Mouse (Mus musculus): Measurements from ENCODE around the gene 9130230L23Rik. TPM values are rescaled to one million over a fixed set of nuclear protein-coding genes. Genes with fewer than 3 reads are reported as not detected.

Gene 9130230L23Rik
- polyA plus RNA-seq, 1 experiment from 2014 or later: 0.65 TPM

DNA sequence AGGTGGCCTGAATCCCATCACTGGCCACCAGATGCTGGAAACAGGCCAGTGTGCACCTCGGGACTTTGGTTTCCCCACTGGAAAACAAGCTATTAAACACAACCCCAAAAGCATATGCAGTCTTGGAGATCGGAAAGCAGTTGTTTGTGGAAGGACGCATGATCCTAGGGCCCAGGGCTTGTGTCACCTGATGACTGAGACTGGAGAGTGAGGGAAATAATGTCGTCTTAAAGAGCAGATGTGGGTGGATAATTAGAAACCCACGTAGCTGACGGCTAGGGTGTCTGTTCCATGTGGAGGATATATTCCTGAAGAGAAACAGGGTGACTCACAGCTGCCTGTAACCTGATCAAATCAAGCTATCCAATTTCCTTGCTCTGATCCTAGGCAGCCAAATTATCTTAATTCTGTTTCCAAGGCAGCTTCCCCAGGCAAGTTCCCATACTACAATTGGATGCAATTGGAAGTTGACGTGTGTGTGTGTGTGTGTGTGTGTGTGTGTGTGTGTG lies 38.3 kb downstream of the 9130230L23Rik start:
- 0 out of 2 replicates have a peak, but pooled peaks have one; percentile 52 for ATAC-seq (replicated peaks; ENCODE audit: low FRiP score)
- 35% methylated on average over 7 of the region's 7 CpGs for WGBS
- peak overlapping the region; percentile 51; the same call in 1 of the 2 replicates for H3K27ac ChIP-seq

DNA sequence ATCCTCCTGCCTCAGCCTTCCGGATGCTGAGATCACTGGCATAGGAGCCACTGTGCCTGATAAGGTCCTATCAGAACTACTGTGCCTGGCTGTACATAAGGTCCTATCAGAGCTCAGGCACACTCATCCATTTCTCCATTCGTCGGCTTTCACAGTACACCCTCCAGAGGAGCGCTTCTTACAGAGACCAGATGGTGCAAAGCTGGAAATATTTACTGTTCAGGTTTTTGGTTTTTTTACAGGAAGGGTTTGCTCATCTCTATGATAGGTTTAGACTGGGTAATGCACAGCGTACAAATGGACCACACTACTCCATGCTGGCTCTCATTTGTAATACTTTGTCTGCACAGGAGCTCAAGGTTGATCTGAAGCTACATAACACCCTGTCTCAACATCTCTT lies 40.8 kb downstream of the 9130230L23Rik start:
- H3K4me3 ChIP-seq (replicated peaks): no peak overlapping the region
- no peaks in the 10 kb centered on the region for H3K36me3 ChIP-seq
- no peaks in the 10 kb centered on the region for H3K27me3 ChIP-seq
- no peak overlapping the region for H3K9ac ChIP-seq
- no peak overlapping the region for H3K4me2 ChIP-seq
- ATAC-seq (replicated peaks; ENCODE audit: low FRiP score): no peak
- no peaks in the 10 kb centered on the region for H3K9me3 ChIP-seq (replicated peaks)
- no peak overlapping the region for H3K27ac ChIP-seq
- WGBS: 92% methylated on average over 5 of the region's 5 CpGs
- H3K4me1 ChIP-seq: 0 out of 2 replicates have a peak, but pooled peaks cover 2% of the 10 kb centered on the region

More for the DNA sequence above, 38.3 kb downstream of the 9130230L23Rik start:
- Histone ChIP-seq H3K9me3 (replicated peaks) (no peaks in the 10 kb centered on the region), H3K4me1 (0 out of 2 replicates have a peak, but pooled peaks cover 2% of the 10 kb centered on the region), H3K27me3 (no peaks in the 10 kb centered on the region), H3K4me3 (replicated peaks) (no peak overlapping the region), H3K36me3 (no peaks in the 10 kb centered on the region), H3K4me2 (no peak overlapping the region), H3K9ac (no peak overlapping the region)

- peaks cover 5% of the 10 kb centered on the region for H3K4me1 ChIP-seq
- H3K4me2 ChIP-seq: no peak overlapping the region
- H3K9ac ChIP-seq: no peak overlapping the region
- no peak for ATAC-seq (replicated peaks; ENCODE audit: low FRiP score)
- 90% methylated on average over 11 of the region's 11 CpGs for WGBS
- no peaks in the 10 kb centered on the region for H3K27me3 ChIP-seq
- H3K9me3 ChIP-seq (replicated peaks): no peaks in the 10 kb centered on the region
- H3K4me3 ChIP-seq (replicated peaks): no peak overlapping the region
- H3K36me3 ChIP-seq: no peaks in the 10 kb centered on the region
- no peak overlapping the region for H3K27ac ChIP-seq
Measured at GRCm38 (mm10) chr5:65960597-65960950, 43.5 kb downstream of the 9130230L23Rik start.

GRCm38 (mm10) chr5:65959893-65960596 lies 44.0 kb downstream of the 9130230L23Rik start:
- WGBS: 85% methylated on average over 5 of the region's 5 CpGs
- Histone ChIP-seq H3K4me1 (peaks cover 10% of the 10 kb centered on the region), H3K36me3 (no peaks in the 10 kb centered on the region), H3K9me3 (replicated peaks) (no peaks in the 10 kb centered on the region), H3K9ac (no peak overlapping the region), H3K4me3 (replicated peaks) (no peak overlapping the region), H3K27ac (no peak overlapping the region), H3K27me3 (no peaks in the 10 kb centered on the region), H3K4me2 (no peak overlapping the region)
- ATAC-seq (replicated peaks; ENCODE audit: low FRiP score): no peak

DNA sequence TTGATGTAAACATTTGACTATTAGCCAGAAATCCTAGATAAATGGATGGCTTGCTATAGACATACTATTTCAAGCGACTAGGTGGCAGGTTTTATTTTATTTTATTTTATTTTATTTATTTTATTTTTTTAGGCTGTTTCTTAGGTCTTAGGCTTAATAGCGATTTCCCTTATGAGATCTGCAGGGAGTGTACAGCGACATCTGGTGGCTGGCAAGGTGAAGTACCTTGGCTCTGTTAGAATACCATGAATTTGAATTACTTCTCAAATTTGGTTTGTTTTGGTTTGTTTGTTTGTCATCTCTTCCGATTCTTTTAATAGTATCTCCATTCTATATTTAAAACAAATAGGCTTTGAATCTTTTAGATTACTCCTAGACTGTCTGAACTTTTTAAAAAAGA lies 45.5 kb downstream of the 9130230L23Rik start:
- no peak overlapping the region for H3K27ac ChIP-seq
- no peaks in the 10 kb centered on the region for H3K9me3 ChIP-seq (replicated peaks)
- H3K4me1 ChIP-seq: peaks cover 10% of the 10 kb centered on the region
- no peak overlapping the region for H3K9ac ChIP-seq
- H3K36me3 ChIP-seq: no peaks in the 10 kb centered on the region
- H3K4me3 ChIP-seq (replicated peaks): no peak overlapping the region
- H3K27me3 ChIP-seq: no peaks in the 10 kb centered on the region
- no peak for ATAC-seq (replicated peaks; ENCODE audit: low FRiP score)
- 2% methylated on average over 4 of the region's 4 CpGs for WGBS
- no peak overlapping the region for H3K4me2 ChIP-seq

GRCm38 (mm10) chr5:65956144-65957008 lies 47.7 kb downstream of the 9130230L23Rik start:
- peak overlapping the region; percentile 54; the same call in 1 of the 2 replicates for H3K27ac ChIP-seq
- H3K9ac ChIP-seq: no peak overlapping the region
- WGBS: 79% methylated on average over 9 of the region's 9 CpGs
- H3K4me2 ChIP-seq: peak overlapping the region; percentile 58
- H3K9me3 ChIP-seq (replicated peaks): no peaks in the 10 kb centered on the region
- H3K4me1 ChIP-seq: peaks cover 10% of the 10 kb centered on the region
- H3K4me3 ChIP-seq (replicated peaks): peak overlapping the region; percentile 36
- no peaks in the 10 kb centered on the region for H3K36me3 ChIP-seq
- ATAC-seq (replicated peaks; ENCODE audit: low FRiP score): no peak
- H3K27me3 ChIP-seq: no peaks in the 10 kb centered on the region

DNA sequence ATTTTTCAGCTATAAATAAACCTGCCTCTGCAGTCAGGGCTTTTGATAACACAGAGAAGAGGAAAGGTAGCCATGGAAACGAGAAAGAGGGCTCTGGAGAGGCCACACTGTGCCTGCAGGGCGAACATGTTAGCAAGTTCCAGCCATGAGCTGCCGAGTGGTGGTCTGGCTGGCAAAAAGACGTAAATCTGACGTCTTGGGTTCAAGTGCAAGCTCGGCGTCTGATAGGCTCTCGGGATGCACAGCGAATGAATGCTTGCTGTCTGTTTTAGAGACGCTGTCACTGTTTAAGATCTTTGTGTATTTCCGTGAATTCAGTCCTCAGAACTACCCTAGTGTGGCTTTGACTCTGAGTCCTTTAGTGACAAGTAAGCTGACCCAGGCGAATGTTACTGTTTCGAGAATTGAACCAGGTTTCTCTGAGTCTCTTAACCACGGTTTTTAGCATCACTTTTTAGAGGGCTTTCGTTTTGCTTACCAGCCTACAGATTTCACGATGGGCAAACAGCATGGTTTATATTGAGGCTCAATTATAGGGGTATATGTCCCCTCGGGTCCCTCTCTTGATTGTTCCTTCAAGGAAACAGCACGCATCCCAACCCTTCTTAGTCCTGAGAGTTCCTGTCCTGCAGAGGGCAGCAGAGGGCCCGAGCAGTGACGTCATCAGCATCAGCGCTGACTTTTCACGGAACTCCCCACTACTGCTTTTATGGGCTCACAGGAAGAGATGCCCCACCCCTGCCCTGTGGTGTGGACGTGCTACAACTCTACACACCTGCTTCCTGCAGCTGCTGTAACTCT lies 48.5 kb downstream of the 9130230L23Rik start:
- peaks cover 14% of the 10 kb centered on the region for H3K4me1 ChIP-seq
- WGBS: 42% methylated on average over 23 of the region's 23 CpGs
- H3K4me3 ChIP-seq (replicated peaks): peak overlapping the region; percentile 36
- no peaks in the 10 kb centered on the region for H3K9me3 ChIP-seq (replicated peaks)
- peak overlapping the region; percentile 54; the same call in 1 of the 2 replicates for H3K27ac ChIP-seq
- H3K4me2 ChIP-seq: peak overlapping the region; percentile 58
- peak; percentile 55; the same call in 1 of the 2 replicates for ATAC-seq (replicated peaks; ENCODE audit: low FRiP score)
- no peaks in the 10 kb centered on the region for H3K36me3 ChIP-seq
- H3K27me3 ChIP-seq: no peaks in the 10 kb centered on the region
- no peak overlapping the region for H3K9ac ChIP-seq

DNA sequence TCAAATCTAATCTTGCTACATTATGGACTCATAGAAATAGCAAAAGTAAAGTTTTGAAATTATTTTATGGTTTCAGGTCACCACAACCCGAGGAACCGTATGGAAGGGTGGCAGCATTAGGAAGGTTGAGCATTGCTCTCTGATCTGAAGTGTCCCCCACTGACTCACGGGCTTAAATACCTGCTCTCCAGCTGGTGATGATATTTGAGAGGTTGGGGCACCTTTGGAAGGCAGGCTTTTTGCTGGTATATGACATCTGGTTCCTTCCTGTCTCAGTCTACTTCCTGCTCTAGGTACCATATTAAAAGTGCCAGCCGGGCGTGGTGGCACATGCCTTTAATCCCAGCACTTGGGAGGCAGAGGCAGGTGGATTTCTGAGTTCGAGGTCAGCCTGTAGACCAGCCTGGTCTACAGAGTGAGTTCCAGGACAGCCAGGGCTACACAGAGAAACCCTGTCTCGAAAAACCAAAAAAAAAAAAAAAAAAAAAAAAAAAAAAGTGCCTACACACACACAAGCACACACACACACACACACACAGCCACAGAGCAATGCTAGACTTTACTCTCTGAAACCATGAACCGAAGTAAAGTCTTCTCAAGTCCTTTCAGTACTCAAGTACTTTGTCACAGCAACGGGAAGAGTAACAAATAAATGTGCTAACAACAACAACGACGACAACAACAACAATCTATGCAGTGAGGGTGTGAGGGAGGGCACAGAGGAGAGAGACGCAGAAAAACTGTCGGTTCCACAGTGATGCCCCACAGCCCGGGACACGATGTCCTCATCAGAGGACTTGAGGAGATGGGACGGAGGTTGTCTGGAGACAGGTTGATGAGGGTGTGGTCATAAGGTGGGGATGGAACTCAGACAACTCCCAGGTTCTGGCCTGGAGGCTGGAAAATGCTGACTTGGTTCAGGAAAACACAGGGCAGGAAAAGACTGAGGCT lies 49.7 kb downstream of the 9130230L23Rik start:
- H3K4me1 ChIP-seq: peaks cover 22% of the 10 kb centered on the region
- no peaks in the 10 kb centered on the region for H3K27me3 ChIP-seq
- no peaks in the 10 kb centered on the region for H3K9me3 ChIP-seq (replicated peaks)
- H3K9ac ChIP-seq: no peak overlapping the region
- no peaks in the 10 kb centered on the region for H3K36me3 ChIP-seq
- H3K4me3 ChIP-seq (replicated peaks): no peak overlapping the region
- no peak for ATAC-seq (replicated peaks; ENCODE audit: low FRiP score)
- H3K4me2 ChIP-seq: no peak overlapping the region
- WGBS: 88% methylated on average over 16 of the region's 16 CpGs
- H3K27ac ChIP-seq: no peak overlapping the region

DNA sequence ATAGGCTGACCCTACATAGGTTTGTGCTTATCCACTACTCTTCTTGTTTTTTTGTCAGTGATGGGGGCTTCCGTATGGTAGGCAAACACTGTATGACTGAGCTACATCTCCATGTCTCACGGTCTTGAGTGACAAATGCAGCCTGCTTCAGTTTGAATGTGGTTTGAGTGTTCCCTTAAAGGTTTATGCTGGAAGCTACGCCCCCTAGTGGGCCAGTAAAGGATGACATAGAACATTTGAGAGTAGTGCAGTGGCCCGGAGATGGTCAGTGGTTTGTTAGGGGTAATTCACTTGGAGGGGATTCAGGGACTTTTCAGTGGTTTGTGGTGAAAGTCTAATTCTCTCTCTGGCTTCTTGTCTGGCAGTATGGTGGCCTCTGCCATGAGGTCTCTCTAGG lies 52.6 kb downstream of the 9130230L23Rik start:
- Histone ChIP-seq H3K4me3 (replicated peaks) (no peak overlapping the region), H3K27ac (0 out of 2 replicates have a peak overlapping the region, but pooled peaks have one; percentile 82), H3K9ac (no peak overlapping the region), H3K4me2 (no peak overlapping the region), H3K4me1 (peaks cover 22% of the 10 kb centered on the region), H3K36me3 (no peaks in the 10 kb centered on the region), H3K9me3 (replicated peaks) (no peaks in the 10 kb centered on the region), H3K27me3 (no peaks in the 10 kb centered on the region)
- 78% methylated on average over 4 of the region's 4 CpGs for WGBS
- no peak for ATAC-seq (replicated peaks; ENCODE audit: low FRiP score)

- WGBS: 56% methylated on average over 18 of the region's 18 CpGs
- no peaks in the 10 kb centered on the region for H3K9me3 ChIP-seq (replicated peaks)
- peaks cover 21% of the 10 kb centered on the region for H3K4me1 ChIP-seq
- H3K4me2 ChIP-seq: peak overlapping the region; percentile 46
- ATAC-seq (replicated peaks; ENCODE audit: low FRiP score): peak; percentile 55; the same call in 1 of the 2 replicates
- H3K27me3 ChIP-seq: no peaks in the 10 kb centered on the region
- peak overlapping the region; percentile 82 for H3K27ac ChIP-seq
- no peak overlapping the region for H3K4me3 ChIP-seq (replicated peaks)
- H3K9ac ChIP-seq: no peak overlapping the region
- no peaks in the 10 kb centered on the region for H3K36me3 ChIP-seq
Measured at GRCm38 (mm10) chr5:65950679-65951512, 53.2 kb downstream of the 9130230L23Rik start.

Measured in kidney, embryonic 15.5 days (tissue).